Mouse (Mus musculus): ENCODE measurements around the gene Tgfb1. TPM values are rescaled to one million over a fixed set of nuclear protein-coding genes. Genes with fewer than 3 reads are reported as not detected.

The Tgfb1 gene
- total RNA-seq, 2 experiments from 2014 or later: 31.7 to 36.1 TPM

DNA sequence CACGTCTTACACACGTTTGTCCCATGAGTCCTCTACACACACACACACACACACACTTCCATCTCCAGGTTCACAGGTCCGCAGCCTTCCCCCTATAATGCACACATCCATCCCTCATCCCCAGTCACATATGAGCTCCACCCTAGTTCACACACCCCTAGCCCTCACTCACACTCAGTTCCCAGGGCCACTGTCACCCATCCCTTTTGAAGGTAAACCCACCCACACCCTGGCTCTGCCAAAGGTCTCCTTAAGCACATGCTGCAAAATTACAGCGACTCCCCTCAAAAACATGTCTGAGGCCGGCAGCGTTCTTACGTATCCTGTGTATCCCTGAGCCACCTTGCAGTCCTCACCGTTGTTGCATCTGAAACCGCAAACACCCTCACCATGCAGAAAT, 12.5 kb upstream of the Tgfb1 start:
- DNase-seq: no peak
- intact Hi-C loops (cut with DNase I): no loop called here

DNA sequence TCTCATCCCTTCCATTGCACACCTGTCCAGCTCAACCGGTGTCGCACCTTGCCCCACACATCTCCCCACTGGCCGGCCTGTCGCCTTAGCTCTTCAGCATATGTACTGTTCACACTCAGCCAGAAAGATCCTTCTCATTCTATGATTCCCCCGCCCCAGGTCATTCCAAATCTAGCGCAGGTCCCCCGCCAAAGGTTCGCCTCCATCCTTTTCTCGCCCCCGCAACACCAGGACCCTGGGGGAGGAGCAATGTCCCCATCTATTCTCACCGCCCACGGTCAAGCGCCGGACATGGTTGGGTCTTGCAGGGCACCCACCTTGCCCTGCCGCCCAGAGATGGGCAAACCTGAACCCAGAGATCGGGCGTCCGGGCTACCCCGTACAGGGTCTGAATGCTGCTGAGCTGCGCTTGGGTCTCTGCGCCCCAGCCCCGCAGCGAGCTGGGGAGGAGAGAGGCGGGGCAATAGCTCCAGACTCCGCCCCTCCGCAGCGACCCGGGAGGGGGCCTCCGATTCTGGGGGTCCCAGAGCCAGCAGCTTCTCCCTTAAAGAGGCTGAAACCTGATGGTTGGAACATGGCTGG, 12.0 kb upstream of the Tgfb1 start, which contains the start of gene Tmem91:
Gene Tmem91, minus strand, starts transcription at position 448 of the 582 bp plus-strand sequence.
- DNase-seq: no peak
- intact Hi-C loops (cut with DNase I): no loop called here

DNA sequence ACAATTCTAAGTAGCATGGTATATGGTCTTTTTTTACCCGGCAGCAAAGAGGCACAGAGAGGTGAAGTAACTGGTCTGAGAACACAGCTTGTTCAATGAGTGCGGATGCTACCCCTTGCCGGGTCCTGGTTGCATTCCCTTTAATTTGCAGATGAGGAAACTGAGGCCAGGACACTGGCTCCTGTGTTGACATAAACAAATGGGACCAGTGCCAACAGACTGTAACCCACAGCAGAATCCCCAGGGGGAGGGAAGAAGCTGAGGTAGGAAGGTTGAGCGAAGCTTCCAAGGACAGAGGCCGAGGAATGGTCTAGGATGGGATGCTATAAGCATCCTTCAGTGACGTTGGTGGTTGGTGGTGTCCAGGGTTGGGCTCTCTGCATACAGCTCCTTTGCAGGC, 11.4 kb upstream of the Tgfb1 start:
- no peak for DNase-seq
- intact Hi-C loops (cut with DNase I): no loop called here

DNA sequence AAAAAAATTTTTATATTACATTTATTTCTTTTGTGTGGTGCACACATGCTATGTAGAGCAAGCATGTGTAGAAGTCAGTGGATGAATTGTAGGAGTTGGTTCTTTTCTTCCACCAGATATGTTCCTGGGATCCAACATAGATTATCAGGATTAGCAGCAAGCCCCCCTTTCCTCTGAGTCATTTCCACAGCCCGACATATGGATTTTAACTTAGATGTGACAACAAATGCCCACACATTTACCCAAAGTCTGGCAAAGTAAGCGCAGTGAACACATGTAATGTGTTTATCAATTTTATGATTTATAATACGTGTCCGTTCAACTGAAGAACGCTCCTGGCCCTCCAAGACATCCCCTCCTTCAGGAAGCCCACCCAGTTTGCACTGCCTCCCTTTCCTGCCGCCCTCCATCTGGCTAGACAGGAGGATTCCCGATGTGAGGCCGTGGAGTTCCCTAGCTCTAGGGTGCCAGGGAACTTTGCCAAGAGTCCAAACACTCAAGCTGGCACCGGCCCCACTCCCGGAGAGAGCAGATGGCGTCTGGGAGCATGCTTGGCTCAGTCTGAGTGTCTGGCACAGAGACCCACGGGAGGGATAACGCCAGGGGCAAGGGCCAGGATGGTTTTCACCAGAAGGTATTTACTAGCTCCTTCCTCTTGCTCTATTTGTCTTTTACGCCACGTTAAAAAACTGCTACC, 10.6 kb upstream of the Tgfb1 start:
- intact Hi-C loops (cut with DNase I): no loop called here
- DNase-seq: peak; percentile 83 to 90

DNA sequence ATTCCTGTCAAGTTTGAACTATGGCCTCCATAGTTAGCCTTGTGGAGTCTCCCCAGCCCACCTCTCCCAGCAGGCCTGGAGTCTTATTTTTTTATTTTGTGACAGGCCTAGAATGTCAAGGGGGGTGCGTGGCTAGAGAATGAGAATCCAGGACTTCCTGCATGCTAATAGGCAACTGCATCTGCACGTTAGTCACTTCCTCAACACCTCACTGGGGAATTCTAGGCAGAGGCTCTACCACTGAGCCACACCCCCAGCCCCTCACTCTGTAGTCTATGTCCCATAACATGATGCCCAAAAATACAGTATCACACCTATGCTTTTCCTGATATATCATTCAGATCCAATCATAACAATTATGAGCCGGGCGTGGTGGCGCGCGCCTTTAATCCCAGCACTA, 9.8 kb upstream of the Tgfb1 start:
- intact Hi-C loops (cut with DNase I): no loop called here

DNA sequence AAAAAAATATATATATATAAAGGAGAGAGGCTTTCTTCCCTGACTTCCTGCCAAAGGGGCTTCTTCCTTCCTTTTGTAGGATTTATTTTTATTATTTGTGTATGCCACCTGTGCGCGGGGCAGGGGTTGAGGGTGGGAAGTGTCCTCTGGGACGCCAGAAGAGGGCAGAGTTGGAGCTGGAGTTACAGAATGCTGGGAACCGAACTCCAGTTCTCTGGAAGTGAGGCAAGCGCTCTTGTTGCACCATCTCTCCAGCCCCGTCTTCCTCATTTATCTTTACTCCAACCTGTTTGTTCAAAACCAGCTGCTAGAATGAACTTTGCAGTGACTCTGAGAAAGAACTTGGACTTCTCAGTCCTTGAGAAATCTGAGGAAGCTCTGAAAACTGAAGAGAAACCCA, 6.8 kb upstream of the Tgfb1 start:
- DNase-seq: peak in 1 of 2 experiments; percentile 19
- intact Hi-C loops (cut with DNase I): no loop called here

More for the DNA sequence above, 9.8 kb upstream of the Tgfb1 start:
- DNase-seq: no peak

DNA sequence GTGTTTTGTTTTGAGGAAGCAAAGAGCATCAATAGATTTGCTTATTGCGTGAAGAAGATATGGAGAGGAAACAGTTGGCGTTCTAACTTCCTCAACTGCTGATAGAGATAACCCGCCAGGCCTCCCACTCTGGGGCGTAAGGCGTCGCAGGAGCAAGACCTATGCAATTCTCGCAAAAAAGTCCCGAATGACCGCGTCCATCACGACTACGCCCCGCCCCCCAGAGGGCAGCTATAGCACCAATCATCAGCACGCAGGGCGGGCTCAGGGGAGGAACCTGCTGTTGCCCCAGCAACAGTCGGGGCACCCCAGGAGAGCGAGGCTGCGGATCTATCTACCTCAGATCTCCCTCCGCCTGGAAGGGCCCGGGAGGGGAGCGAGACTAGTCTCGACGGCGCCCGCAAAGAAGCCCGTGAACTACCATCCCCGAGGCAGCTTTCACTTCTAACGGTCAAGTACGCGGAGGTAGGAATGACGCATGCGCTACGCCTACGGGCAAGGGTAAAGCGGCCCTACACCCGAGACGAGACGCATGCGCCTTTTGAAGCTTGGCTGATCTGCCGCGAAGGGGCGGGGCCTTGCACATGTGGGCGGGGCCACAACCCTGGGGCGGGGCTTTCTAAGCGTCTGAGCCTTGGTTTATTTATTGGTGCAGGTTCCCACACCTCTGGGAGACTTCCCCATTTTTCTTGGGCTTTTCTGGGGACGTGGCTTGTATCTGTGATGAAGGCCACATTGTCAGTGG, 6.1 kb upstream of the Tgfb1 start, which contains the start of gene B9d2:
Gene B9d2, plus strand, starts transcription at position 267 of the 745 bp plus-strand sequence.
- intact Hi-C loops (cut with DNase I): no loop called here
- peak; percentile 96 to 97 for DNase-seq

DNA sequence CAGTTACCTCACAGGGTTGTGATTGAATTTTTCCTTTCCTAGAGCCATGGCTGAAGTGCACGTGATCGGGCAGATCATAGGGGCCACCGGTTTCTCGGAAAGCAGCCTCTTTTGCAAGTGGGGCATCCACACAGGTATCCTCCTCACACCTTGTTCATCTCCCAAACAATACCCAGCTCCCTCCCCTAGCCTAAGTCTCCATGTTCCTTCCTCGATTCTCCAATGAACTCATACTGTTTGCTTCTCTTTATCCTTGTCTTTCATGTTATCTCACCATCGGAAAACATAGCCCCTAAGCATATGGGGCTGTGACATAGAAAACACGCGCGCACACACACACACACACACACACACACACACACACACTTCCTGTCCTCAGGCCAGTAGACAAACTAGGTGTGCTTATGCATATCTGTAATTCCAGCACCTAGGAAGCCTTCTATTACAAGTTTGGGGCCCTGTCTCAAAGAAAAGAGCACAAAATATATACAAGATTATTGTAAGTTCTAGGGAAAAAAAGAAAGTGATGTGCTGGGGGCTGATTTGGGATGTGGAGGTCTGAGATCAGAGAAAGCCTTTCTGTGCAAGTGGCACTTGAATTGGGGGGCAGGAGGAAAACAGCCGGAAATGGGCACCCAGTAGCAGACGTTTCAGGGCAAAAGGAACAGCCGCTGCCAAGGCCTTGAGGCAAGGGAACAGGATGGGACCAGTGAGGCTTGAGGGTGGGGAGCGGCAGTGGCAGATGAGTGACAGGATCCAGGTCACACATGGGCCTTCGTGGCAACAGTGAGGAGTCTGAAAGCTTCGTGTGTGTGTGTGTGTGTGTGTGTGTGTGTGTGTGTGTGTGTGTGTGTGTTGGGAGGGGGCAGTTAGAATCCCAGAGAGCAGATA, 5.2 kb upstream of the Tgfb1 start:
- intact Hi-C loops (cut with DNase I): no loop called here
- no peak for DNase-seq

DNA sequence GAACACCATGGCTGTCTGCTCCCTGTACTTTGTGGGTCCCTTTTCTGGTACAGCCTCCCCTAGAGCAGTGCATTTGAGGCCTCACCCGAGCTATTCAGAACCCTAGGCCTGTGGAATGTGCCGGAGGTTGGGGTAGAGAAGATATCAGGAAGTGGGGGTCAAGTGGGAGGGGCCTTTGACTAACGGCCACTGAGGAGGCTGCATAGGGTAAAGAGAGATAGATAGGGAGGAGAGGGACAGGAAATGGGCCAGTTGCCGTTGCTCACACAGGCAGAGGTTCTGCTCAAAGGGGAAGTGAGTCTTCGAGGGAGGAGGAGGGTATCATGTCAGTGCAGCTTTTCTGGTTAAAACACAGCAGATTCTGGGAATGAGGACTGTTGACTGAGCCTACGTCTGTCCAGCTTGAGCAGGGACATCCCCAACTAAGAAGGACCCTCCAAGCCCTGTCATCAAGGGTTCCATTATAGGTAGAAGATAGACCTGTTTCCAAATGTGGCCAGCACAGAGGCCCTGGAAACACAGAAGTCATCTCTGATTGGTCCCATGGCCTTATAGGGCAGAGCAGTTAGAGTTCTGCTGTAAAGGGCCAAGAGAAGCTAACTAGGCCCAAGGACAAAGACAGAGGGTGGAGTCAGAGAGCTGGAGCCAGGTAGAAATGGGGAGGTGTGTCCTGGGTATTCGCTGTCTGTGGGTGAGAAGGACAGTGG, 3.2 kb upstream of the Tgfb1 start:
- DNase-seq: peak in 1 of 2 experiments; percentile 16
- intact Hi-C loops (cut with DNase I): no loop called here

DNA sequence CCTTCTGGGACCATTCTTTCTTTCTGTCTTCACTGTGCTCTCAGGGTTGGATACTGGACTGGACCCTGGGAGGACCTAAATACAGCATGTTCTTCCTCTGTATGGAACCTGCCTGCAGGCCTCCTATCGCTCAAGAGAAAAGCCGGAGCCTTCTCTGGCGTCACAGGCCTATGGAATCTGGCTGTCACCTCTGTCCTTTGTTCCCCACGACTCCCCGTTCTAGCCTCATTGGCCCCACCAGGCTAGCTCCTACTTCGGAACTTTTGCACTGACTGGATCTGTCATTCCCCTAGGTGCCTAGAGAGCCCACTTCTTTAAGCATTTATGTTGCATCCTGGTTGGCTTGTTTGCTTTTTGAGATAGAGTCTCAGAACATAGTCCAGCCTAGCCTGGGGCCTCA, 2.1 kb upstream of the Tgfb1 start:
- no peak for DNase-seq
- intact Hi-C loops (cut with DNase I): no loop called here

DNA sequence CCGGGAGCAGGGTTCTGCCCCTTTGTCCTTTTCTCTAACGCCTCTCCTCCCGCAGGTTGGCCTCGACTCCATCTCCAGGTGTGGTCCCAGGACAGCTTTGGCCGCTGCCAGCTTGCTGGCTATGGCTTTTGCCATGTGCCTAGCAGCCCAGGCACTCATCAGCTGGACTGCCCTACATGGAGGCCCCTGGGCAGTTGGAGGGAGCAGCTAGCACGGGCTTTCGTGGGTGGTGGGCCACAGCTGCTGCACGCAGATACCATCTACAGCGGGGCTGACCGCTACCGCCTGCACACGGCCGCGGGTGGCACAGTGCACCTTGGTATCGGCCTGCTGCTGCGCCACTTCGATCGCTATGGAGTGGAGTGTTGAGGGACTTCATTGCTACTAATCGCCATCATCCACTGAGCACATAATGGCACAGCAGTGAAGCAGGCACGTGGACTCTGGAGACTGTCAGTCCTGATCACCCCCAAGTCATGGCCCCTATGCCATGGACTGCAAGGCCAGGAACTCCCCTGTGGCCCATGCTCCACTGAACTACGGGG, 804 bp upstream of the Tgfb1 start:
- peak in 1 of 2 experiments; percentile 12 for DNase-seq
- intact Hi-C loops (cut with DNase I): no loop called here

DNA sequence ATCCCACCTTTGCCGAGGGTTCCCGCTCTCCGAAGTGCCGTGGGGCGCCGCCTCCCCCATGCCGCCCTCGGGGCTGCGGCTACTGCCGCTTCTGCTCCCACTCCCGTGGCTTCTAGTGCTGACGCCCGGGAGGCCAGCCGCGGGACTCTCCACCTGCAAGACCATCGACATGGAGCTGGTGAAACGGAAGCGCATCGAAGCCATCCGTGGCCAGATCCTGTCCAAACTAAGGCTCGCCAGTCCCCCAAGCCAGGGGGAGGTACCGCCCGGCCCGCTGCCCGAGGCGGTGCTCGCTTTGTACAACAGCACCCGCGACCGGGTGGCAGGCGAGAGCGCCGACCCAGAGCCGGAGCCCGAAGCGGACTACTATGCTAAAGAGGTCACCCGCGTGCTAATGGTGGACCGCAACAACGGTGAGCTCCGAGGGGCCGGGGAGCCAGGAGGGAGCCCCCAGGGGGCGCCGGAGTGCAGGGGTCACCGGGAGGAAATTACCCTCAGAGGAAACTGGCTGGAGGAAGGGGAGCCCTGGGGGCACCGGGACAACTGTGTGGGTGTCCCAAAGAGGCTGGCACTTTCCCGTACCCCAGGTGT, 1.1 kb downstream of the Tgfb1 start:
- intact Hi-C loops (cut with DNase I): loop anchor here (1.0 to 2.0 kb wide), 2 partner anchors 20 to 67 kb away; partner anchors contain the start of gene Hnrnpul1

DNA sequence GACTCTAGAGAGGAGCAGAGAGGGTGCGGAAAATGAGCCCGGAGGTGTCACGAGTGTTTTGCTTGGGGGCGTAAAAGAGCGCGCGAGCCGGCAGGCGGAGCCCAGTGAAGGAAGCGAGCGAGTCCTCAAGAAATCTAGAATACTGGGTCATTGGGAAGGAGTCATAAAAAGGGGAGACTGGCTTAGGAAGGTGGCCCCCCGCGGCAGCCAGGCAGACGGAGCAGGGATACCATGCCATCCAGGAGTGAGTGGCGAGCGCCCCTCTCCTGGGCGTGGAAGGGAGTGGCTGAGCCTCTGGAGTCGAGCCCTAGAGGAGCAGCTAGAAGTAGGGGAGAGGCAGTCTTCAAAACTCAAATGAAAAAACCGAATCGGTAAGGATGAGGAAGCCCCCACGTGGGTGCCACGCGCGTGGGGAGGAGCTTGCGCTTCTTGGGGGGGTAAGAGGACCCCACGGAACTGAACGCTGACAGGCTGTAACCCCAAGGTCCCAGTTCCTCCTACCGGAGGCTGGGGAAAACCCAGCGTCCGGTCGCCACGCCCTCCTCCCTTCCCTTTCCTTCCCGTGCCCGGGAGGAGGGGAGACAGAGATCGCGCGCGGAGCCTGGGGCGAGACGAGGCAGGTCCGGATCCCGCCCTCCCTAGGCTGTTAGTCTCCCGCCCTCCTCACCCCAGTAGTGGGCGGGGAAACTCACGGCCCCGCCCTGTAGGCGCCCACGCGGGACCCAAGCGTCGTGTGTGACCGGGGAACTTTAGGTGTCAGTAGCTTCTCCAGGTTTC, 2.2 kb downstream of the Tgfb1 start:
- peak; percentile 80 to 82 for DNase-seq
- intact Hi-C loops (cut with DNase I): loop anchor here (1.0 to 2.0 kb wide), 2 partner anchors 19 to 66 kb away; partner anchors contain the start of gene Hnrnpul1

More for the DNA sequence above, 1.1 kb downstream of the Tgfb1 start:
- DNase-seq: peak; percentile 77

DNA sequence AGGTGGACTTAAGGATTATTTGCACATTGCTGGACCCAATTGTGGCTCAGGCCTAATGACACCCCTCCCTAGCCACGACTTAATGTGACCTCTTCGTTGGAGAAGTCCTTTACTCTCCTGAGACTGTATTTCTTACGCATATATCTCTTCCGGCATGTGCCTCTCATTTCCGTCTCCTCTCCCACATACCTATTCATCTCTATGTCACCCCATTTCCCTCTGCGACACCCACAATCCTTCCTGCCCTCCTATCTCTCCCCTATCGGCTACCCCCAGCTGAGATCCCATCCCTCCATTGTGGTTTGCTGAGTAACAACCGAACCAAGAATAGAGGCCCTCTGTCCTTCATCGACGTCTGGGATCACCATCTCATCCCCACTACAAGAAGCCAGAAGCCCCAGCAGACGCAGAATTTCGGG, 2.8 kb downstream of the Tgfb1 start:
- intact Hi-C loops (cut with DNase I): loop anchor here (2.0 kb wide), 1 partner anchor 65 kb away; the partner anchor contains the start of gene Hnrnpul1
- no peak for DNase-seq

DNA sequence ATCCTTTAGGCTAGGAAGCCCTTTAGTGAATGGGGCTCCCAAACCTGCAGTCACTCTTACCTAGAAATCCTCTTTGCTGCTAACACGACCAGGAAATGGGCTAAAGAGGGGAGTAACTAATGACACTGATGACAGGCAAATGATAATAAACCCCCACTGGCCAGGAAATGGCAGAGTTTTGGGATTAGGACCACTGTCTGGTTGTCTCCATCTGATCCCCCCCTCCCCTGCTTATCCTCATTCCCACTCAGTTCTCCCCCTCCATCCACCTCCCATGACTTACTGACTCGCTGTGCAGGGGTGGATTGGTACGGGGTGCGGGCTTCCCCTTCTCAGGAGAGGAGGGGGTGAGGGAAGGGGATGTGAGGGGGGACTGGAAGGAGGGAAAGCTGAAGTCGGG, 3.2 kb downstream of the Tgfb1 start:
- intact Hi-C loops (cut with DNase I): no loop called here
- no peak for DNase-seq

DNA sequence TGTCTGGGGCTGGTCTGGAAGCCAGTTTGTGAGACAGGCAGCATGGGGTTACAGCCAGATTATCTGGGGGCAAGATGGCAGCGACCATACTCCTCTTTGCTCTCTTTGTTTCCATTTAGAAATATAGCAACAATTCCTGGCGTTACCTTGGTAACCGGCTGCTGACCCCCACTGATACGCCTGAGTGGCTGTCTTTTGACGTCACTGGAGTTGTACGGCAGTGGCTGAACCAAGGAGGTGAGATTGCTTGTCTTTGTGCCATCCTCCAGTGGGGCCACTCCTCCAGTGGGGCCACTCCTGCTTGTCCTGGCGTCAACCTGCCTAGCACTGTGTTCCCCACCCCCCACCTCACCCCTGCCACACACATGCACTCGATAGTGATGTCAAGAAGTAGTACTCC, 7.3 kb downstream of the Tgfb1 start:
- DNase-seq: no peak
- intact Hi-C loops (cut with DNase I): no loop called here

DNA sequence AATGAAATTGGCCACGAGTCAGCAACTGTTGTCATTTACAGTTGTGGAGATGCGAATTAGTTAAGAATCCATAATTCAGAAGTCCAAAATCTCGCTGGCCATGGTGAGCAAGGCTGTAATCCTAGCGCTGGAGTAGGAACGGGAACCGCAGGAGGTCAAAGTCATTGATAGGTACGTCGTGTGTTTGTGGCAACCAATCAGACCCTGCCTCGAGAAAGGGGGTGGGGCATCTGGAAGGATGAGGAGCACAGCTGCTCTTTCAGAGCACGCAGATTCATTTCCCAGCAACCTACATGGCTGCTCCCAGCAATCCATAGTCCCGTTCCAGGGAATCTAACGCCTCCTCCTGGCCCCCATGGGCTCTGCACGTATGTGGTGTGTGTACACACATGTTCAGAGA, 13.0 kb downstream of the Tgfb1 start:
- no peak for DNase-seq

DNA sequence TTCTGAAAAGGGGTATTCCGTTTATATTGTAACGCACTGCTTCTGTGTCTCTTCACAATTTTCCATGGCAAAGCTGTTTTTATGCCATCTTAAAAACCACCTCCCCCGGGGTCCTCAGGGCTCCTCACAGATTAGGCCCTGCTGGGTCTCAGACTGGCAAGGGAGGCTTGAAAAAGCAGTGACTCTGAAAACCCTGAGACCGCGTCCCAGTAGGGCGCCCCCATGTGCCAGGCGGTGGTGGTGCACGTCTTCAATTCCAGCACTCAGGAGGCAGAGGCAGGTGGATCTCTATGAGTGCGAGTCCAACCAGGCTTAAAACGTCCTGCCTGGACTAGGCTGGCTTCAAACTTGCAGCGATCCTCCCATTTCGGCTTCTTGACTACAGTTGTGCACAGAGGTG, 13.9 kb downstream of the Tgfb1 start:
- DNase-seq: no peak
- intact Hi-C loops (cut with DNase I): no loop called here

More for the DNA sequence above, 13.0 kb downstream of the Tgfb1 start:
- intact Hi-C loops (cut with DNase I): no loop called here
